Mouse (Mus musculus): ENCODE results near the gene Pde8b.

DNA sequence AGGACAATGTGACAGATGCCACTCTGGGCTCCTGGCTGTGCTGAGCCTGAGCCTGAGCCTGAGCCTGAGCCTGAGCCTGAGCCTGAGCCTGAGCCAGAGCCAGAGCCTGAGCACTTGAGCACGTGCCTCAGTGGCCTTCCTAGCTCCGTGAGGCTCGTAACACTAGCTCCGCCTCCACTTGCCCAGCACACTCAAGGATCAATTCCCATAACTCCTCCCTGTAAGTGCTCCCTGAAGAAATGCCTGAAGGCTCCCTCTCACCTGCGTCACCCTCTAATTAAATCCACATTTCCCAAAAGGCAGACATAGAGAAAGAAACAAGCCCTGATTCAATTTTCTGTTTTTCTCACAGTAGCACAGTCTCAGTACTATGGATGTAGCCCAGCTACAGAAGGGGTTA, 37.8 kb downstream of the Pde8b start:
- TF ChIP-seq POLR2A (IDR thresholded peaks at IDR 0.05; ENCODE audit: borderline replicate concordance, control insufficient read depth, low read depth, low read length) (no peak), CTCF (IDR thresholded peaks at IDR 0.05; ENCODE audit: control insufficient read depth, insufficient read depth, low read length) (no peak)

Data from bone marrow, adult 2 months (tissue).